In the genomic region with DNA sequence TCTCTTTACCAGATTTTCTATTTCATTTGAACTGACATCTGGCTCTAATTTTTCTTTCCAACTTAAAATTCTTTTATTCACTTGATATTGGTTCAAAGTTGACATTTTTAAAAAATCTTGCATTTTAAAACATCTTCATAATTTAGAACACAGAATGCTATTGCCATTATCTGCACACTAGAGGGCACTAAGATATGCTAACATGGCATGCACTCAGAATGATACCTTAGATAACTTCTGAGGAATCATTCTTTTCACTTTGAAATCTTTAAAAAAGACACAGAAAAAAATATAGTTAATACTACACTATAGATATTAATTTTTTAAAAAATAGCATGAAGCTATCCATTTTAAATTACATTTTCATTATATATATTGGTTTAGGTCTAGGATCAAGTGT, we compare ENCODE assay signal across 19 mouse cellular contexts.
A peak's percentile ranks its signal among the peaks of the same experiment; 100 is the strongest.
DNase-seq lines count a peak whose midpoint lies in the region; ATAC-seq and TF ChIP-seq lines count a peak whose summit lies in the region.
"Had no signal": no experiment of that assay in that cellular context is flagged by ENCODE, and none has a peak within 500 bp of the region (broad histone marks: within the 10 kb centered on the region; RNA-seq: fewer than 3 reads in every experiment).

No protein-coding gene starts in this region.

- H3K9me3 ChIP-seq in limb, embryonic 14.5 days (ENCODE audit: control insufficient read depth, low read length): no peaks in the 10 kb centered on the region
- no peaks in the 10 kb centered on the region for H3K9me3 ChIP-seq in limb, embryonic 10.5 days (replicated peaks)
- peaks cover 9% of the 10 kb centered on the region for H3K9me3 ChIP-seq in CH12.LX (replicated peaks; ENCODE audit: low read length)
- H3K9me3 ChIP-seq: hindbrain, embryonic 15.5 days; midbrain, embryonic 15.5 days had no signal

- H3K4me1 ChIP-seq in heart, adult 2 months (ENCODE audit: control insufficient read depth, insufficient read depth, low read length): no peaks in the 10 kb centered on the region
- H3K4me1 ChIP-seq in limb, embryonic 14.5 days (ENCODE audit: control insufficient read depth, insufficient read depth, low read length): no peaks in the 10 kb centered on the region
- no peaks in the 10 kb centered on the region for H3K4me1 ChIP-seq in limb, embryonic 10.5 days
- no peaks in the 10 kb centered on the region for H3K4me1 ChIP-seq in CH12.LX (ENCODE audit: control insufficient read depth in 1 of 2, insufficient read depth in 2 of 2)
- H3K4me1 ChIP-seq: hindbrain, embryonic 15.5 days; midbrain, embryonic 15.5 days had no signal

- peak; percentile 24; the same call in 1 of the 2 replicates for TF ChIP-seq CTCF in heart, adult 2 months (IDR thresholded peaks at IDR 0.05)
- peak in 1 of 2 experiments; percentile 15; a peak in 1 of 4 replicates for TF ChIP-seq CTCF in CH12.LX (conservative IDR thresholded peaks at IDR 0.05 in 1 of 2, IDR thresholded peaks at IDR 0.05 in 1 of 2; ENCODE audit: low read depth in 2 of 2, low read length in 2 of 2)

- no peak overlapping the region for H3K4me3 ChIP-seq in heart, adult 2 months
- no peak overlapping the region for H3K4me3 ChIP-seq in limb, embryonic 14.5 days (replicated peaks; ENCODE audit: low read length)
- H3K4me3 ChIP-seq in limb, embryonic 10.5 days: no peak overlapping the region
- H3K4me3 ChIP-seq in CH12.LX (replicated peaks in 1 of 3; ENCODE audit: low read depth in 2 of 3, low read length in 2 of 3, poor library complexity in 1 of 3): no peak overlapping the region
- H3K4me3 ChIP-seq: hindbrain, embryonic 15.5 days; midbrain, embryonic 15.5 days had no signal

- H3K9ac ChIP-seq in heart, adult 2 months (ENCODE audit: low read depth, low read length): no peak overlapping the region
- H3K9ac ChIP-seq in limb, embryonic 14.5 days (ENCODE audit: low read depth, low read length, severe bottlenecking): no peak overlapping the region
- no peak overlapping the region for H3K9ac ChIP-seq in CH12.LX (ENCODE audit: insufficient read depth, low read depth)
- H3K9ac ChIP-seq: hindbrain, embryonic 15.5 days; midbrain, embryonic 15.5 days had no signal

- DNase-seq in heart, adult 2 months: no peak
- DNase-seq in heart, postnatal 14 days: no peak
- DNase-seq in limb, embryonic 14.5 days (ENCODE audit: low spot score): peak; percentile 63
- DNase-seq in limb, embryonic 10.5 days (ENCODE audit: low spot score): no peak
- DNase-seq in CH12.LX (ENCODE audit: extremely low read depth): no peak
- DNase-seq in cerebellum, adult 11 months: no peak
- no peak for DNase-seq in right cerebral cortex, postnatal 4 days
- DNase-seq: adrenal gland, adult 2 months; cerebellum, adult 2 months; gastrocnemius, postnatal 10 days; kidney, adult 18-20 months; kidney, postnatal 14 days; lung, adult 18-20 months; right cerebral cortex, adult 18-20 months; thymus, postnatal 25 days had no signal

- in situ Hi-C loops in CH12.LX (cut with MboI; ENCODE audit: low pct_ligation_motif_present, low pct_unique_long_range_greater_than_20kb, low sequenced_read_pairs): no loop called here

- no peaks in the 10 kb centered on the region for H3K79me2 ChIP-seq in heart, adult 2 months (replicated peaks; ENCODE audit: control insufficient read depth, insufficient read depth, low read length)
- H3K79me2 ChIP-seq in CH12.LX (replicated peaks; ENCODE audit: control insufficient read depth, extremely low read depth, insufficient read depth, poor library complexity, severe bottlenecking): no peaks in the 10 kb centered on the region

- TF ChIP-seq POLR2A in heart, adult 2 months (IDR thresholded peaks at IDR 0.05; ENCODE audit: insufficient read depth, low read depth, low read length): no peak
- no peak for TF ChIP-seq POLR2A in limb, embryonic 14.5 days (IDR thresholded peaks at IDR 0.05; ENCODE audit: borderline replicate concordance, extremely low read depth, insufficient read depth, insufficient read length)
- no peak for TF ChIP-seq POLR2A in CH12.LX (IDR thresholded peaks at IDR 0.05; ENCODE audit: low read depth, low read length)

- peak; percentile 18 for TF ChIP-seq RAD21 in CH12.LX (IDR thresholded peaks at IDR 0.05; ENCODE audit: low read depth, low read length)

- H3K27ac ChIP-seq in heart, adult 2 months: no peak overlapping the region
- no peak overlapping the region for H3K27ac ChIP-seq in limb, embryonic 14.5 days (replicated peaks; ENCODE audit: low read depth, low read length)
- no peak overlapping the region for H3K27ac ChIP-seq in limb, embryonic 10.5 days
- no peak overlapping the region for H3K27ac ChIP-seq in CH12.LX (ENCODE audit: insufficient read depth, low read depth)
- H3K27ac ChIP-seq: hindbrain, embryonic 15.5 days; midbrain, embryonic 15.5 days had no signal

- intact Hi-C loops in heart, adult 2 months (cut with DNase I): no loop called here
- intact Hi-C loops in heart, postnatal 14 days (cut with DNase I): no loop called here

- dilution Hi-C loops in CH12.LX (cut with MboI; ENCODE audit: extremely low pct_ligation_motif_present, extremely low pct_unique_long_range_greater_than_20kb, low sequenced_read_pairs): no loop called here

- H3K36me3 ChIP-seq in heart, adult 2 months (ENCODE audit: control insufficient read depth, insufficient read depth, low read length): no peaks in the 10 kb centered on the region
- H3K36me3 ChIP-seq in limb, embryonic 14.5 days (ENCODE audit: control insufficient read depth, insufficient read depth, low read length): no peaks in the 10 kb centered on the region
- no peaks in the 10 kb centered on the region for H3K36me3 ChIP-seq in limb, embryonic 10.5 days
- H3K36me3 ChIP-seq in CH12.LX (replicated peaks in 1 of 2; ENCODE audit: control insufficient read depth in 1 of 2, insufficient read depth in 1 of 2, low read length in 1 of 2): no peaks in the 10 kb centered on the region
- H3K36me3 ChIP-seq: hindbrain, embryonic 15.5 days; midbrain, embryonic 15.5 days had no signal

- no peaks in the 10 kb centered on the region for H3K27me3 ChIP-seq in heart, adult 2 months (ENCODE audit: control insufficient read depth, insufficient read depth, low read length)
- H3K27me3 ChIP-seq in limb, embryonic 14.5 days (ENCODE audit: control insufficient read depth, insufficient read depth, low read length): no peaks in the 10 kb centered on the region
- no peaks in the 10 kb centered on the region for H3K27me3 ChIP-seq in limb, embryonic 10.5 days (ENCODE audit: low read depth, poor library complexity, severe bottlenecking)
- no peaks in the 10 kb centered on the region for H3K27me3 ChIP-seq in CH12.LX (replicated peaks)
- H3K27me3 ChIP-seq: hindbrain, embryonic 15.5 days; midbrain, embryonic 15.5 days had no signal

- ATAC-seq in limb, embryonic 14.5 days (ENCODE audit: low FRiP score, low read depth): no peak
- 0 out of 2 replicates have a peak, but pooled peaks have one; percentile 45 for ATAC-seq in common myeloid progenitor, adult 5-6 weeks (replicated peaks; ENCODE audit: low read depth, poor library complexity, severe bottlenecking)
- ATAC-seq: forebrain, embryonic 16.5 days; midbrain, embryonic 15.5 days had no signal

- TF ChIP-seq EP300 in heart, adult 2 months (IDR thresholded peaks at IDR 0.05; ENCODE audit: insufficient read depth, low read depth, low read length): no peak
- TF ChIP-seq EP300 in CH12.LX (IDR thresholded peaks at IDR 0.05; ENCODE audit: low read length): no peak

- no peak overlapping the region for H3K4me2 ChIP-seq in limb, embryonic 14.5 days (replicated peaks; ENCODE audit: low read depth, low read length, severe bottlenecking)
- H3K4me2 ChIP-seq in CH12.LX (ENCODE audit: insufficient read depth, low read depth, poor library complexity, severe bottlenecking): no peak overlapping the region
- H3K4me2 ChIP-seq: hindbrain, embryonic 15.5 days; midbrain, embryonic 15.5 days had no signal

TF ChIP-seq in CH12.LX, 34 proteins besides CTCF, POLR2A, EP300 and RAD21:
- TF ChIP-seq UBTF (IDR thresholded peaks at IDR 0.05; ENCODE audit: low read depth, low read length): no peak
- no peak for TF ChIP-seq CHD2 (IDR thresholded peaks at IDR 0.05; ENCODE audit: low read length)
- TF ChIP-seq BHLHE40 (IDR thresholded peaks at IDR 0.05; ENCODE audit: low read depth, low read length): no peak
- no peak for TF ChIP-seq MEF2A (IDR thresholded peaks at IDR 0.05; ENCODE audit: borderline replicate concordance, low read depth, low read length)
TF ChIP-seq in CH12.LX: peak in this region for 0.
